Mouse (Mus musculus): ENCODE data around the gene Bbc3.
A peak's percentile ranks its signal among the peaks of the same experiment; 100 is the strongest.
"Not testable (repeated sequence)": the region's sequence is repeated elsewhere in the genome, so short reads cannot be mapped to it uniquely, and the experiment has no call there.

The Bbc3 gene

DNA sequence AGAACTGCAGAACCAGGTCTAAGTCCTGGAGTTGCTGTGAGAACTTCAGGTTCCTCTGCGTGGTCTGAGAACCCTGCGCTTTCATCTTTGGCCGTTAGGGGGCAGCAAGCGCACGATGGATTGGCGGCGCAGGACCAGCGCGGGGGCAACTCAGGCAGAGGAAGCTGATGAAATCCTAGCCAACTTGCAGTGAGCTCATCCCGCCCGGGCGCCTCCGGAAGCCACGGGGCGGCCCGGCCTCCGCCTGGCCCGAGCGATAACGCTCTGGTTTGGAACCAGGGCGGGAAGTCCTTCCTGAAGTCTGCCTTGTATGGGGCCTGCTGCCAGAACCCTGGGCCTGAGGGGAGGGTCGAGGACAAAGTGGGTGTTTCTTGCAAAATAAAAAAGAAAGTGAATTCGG lies 13.4 kb upstream of the Bbc3 start:
- peak; percentile 94 to 96 for DNase-seq

DNA sequence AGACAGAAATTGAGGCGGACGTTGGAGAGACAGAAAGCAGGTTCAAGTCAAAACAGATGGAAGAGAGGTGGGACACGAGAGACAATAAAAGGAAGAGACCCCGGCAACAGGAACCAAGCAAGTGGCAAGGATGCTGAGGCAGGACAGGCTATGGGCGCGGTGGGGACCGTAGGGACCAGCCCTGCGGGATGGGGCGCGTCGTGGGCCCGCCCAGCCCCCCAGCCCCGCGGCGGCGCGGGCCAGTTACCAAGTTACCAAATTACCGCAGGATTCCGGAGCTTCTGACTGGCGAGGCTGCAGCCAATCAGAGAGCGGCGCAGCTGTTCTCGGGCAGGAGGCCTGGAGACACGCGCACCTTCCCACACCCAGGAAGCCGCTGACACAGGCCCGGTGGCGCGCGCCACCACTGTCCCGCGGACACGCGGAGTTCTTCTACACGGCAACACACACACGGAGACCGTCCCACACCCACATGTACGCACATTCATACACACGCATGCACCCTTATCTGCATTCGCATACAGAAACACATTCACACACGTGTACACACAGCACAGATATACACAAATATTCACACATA lies 12.8 kb upstream of the Bbc3 start:
- peak; percentile 84 for DNase-seq

DNA sequence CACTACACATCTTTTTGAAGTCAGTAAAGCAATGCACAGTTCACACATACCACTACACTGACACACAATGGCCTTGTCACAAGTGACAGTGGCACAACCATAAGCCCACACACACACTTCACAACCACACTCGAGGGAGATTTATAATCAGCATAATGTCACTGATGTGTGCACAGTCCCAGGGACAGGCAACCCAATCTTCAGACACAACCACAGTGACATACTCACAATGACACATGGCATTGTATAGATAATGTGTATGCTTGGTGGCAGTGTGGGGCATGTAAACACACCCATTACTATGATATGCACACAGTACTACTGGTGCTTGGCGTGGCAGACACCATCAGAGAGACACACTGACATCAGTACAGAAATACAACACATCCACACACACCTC lies 12.0 kb upstream of the Bbc3 start:
- no peak for DNase-seq

DNA sequence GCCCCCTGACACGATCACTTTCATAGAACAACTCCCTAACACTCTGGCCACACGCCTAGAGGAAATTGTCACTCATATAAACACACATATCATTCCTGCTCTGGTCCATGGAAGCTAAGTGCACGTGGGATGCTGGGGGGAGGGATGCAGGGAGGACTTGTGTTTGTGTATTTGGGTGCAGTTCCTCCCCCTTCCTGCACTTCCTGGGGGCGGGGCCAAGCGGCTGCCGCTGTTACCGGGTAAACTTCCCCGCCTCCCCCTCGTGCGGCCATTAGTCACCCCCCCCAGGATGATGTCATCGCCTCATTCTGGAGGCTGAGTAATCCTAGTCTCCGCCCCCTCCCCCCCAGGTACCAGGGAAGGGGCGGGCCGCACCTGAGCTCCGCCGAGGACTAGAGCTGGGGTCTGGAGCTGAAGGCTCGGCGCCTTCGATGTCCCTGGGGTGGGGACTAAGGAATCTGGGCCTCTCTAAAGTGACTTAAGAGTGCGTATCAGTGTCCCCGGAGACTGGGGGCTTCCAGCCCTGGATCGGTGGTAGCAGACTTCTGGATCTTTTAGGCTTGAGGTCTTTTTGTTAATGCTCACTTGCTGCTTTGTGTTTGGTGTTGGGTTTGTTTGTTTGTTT lies 11.3 kb upstream of the Bbc3 start:
- DNase-seq, result peak; percentile 92 to 94

DNA sequence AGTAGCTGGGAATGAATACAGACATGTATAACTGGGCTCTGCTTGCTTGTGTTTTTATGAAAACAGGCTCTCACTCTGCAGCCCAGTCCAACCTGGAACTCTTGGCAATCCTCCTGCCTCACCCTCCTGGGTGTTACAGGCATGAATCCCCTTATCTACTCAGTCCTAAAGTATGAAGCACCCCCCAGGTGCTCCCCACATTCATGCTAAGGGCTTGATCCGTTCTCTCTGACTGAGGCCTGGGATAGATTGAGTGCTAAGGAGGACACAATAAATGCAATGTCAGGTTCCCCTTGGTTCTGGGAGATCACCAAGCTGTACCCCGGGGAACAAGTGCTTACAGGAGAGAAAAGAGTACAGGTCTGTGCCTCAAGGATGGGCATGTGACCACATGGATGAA lies 10.6 kb upstream of the Bbc3 start:
- DNase-seq, result no peak

DNA sequence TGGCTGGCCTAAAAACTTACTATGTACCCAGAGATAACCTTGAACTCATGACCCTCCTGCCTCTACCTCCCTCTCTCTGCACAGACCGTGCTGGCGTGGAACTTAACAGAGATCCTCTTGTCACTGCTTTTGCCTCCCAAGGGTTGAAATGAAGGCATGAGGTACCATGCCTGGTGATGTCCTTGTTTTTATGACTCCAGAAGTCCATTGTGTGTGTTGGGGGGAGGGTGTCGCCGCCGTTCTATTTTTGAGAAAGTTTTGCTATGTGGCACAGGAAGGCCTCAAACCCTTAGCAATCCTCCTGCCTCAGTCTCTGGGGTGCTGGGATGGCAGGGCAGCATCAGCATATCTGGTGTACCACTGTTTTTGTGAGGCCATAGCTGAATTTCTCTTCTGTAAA lies 9.3 kb upstream of the Bbc3 start:
- DNase-seq, result no peak

DNA sequence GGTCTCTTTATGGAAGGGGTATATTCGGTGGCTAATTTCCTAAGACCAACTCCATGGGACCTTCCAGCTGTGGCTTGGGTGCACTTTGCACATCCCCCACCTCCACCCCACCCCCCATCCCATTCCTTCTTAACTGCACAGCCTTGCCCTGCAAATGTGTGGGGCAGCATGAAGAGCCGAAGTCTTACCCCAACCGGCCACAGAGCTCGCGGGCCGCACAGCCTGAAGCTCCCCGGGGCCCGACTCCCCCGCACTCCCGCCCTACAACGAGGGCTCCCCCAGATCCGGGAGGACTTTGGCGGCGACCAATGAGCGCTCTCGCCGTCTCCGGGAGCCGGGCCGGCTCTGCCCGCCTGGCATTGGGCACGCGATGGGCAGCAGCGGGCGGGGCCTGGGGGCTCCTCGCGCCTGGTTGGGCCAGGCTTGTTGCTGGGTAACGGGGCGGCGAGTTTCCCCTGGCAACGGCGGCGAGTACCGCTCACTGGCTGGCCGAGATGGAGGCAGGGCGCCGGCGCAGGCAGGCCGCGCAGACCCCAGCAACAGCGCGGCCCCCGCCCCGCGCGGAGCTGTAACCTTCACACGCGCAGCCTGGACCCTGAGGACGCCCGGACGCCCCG lies 8.7 kb upstream of the Bbc3 start:
- peak; percentile 91 to 92 for DNase-seq

DNA sequence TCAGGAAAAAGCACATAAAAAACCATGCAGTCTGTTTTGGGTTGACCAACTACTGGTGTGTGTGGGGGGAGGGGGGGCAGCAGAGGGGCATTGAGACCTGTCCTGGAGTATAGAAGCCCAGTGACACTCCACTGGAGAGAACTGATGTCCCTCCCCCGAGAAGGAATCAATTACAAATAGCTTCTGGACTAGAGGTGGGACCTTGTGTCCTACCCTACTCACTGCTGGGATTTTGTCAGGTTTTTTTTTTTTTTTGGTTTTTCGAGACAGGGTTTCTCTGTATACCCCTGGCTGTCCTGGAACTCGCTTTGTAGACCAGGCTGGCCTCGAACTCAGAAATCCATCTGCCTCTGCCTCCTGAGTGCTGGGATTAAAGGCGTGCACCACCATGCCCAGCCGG lies 1.1 kb upstream of the Bbc3 start:
- DNase-seq, result not testable (repeated sequence)

DNA sequence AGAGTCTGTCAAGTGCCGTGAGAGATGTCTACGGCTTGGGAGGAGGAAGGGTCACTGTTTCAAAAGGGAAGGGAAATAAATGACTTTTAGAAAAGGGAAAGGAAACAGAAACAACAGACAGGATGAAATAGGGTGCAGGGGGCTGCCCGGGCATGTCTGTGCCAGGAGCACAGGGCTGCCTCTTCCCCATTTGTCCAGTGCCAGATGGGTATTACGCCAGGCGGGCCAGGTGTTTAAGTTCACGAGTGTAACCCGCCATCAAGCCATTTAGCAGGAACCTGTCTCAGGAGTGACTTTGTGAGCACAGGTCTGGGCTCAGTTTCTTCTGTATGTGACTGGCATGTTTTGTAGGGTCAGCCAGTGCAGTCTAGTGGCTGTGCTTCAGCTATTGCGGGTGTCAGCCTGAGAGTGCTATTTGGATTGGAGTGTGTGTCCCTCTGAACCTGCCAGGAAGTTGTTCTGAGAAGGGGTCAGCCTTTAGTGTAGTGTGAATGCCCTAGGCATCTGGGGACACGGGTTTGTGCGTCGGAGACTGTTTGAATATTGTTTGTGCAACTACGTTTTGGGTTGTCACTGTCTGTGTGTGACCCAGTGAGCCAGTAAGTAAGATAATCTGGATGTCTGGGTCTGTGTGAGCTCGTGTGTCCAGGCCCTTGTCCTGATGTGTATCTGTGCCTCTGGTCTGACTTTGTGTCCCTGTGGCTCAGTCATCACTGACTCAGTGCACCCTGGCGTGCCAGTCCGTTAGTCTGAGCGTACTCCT lies 543 bp downstream of the Bbc3 start:
- peak in 1 of 2 experiments; percentile 20 for DNase-seq

DNA sequence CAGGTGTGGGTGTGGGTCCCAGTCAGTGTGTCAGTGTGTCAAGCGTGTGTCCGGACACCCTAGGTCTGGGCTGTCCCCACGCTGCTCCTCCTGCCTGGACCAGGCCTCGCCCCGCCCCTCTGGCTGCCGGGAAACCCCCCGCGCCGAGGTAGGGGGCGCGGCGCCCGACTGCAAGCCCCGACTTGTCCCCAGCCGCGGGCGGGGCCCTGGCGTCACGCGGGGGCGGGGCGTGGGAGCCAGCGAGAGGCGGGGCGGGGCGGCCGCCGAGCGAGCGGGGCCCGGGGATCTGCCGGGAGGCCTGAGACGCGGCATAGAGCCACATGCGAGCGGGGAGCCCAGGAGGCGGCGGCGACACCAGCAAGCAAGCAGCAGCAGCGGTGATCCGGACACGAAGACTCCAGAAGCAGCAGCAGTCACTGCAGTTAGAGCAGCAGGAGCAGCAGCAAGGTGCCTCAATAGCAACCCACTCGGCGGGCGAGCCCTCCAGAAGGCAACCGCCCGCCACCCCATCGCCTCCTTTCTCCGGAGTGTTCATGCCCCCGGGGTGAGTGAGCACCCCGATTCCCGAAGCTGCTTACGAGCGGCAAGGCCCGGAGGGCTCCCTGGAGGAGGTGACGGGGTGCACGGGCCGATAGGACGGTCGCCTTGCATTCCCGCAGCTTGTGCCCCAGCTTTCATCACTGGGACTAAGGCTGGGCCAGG lies 1.3 kb downstream of the Bbc3 start:
- peak; percentile 87 to 96 for DNase-seq

DNA sequence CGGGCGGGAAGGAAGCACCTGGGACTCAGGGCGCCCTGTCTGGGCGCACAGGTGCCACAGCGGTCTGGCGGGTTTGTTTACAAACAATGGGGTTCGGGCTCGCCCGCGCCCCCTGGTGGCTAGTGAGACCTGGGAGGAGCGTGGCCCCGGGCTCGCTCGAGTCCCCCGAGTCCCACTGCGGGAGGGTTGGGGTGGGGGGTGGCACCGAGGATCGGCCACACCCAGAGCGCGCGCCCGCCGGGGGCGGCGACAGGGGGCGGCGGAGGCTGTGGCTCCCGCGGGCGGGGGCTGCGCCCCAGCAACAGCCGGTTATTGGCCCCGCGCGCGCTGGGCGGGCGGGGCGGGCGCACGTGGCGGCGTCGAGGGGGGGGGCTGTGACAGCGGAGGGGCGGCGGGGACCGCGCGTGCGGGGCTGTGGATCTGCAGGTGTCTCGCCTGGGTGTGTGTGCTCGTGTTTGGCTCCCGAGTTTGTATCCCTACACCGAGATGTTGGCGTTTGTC lies 1.9 kb downstream of the Bbc3 start:
- peak; percentile 81 to 94 for DNase-seq

DNA sequence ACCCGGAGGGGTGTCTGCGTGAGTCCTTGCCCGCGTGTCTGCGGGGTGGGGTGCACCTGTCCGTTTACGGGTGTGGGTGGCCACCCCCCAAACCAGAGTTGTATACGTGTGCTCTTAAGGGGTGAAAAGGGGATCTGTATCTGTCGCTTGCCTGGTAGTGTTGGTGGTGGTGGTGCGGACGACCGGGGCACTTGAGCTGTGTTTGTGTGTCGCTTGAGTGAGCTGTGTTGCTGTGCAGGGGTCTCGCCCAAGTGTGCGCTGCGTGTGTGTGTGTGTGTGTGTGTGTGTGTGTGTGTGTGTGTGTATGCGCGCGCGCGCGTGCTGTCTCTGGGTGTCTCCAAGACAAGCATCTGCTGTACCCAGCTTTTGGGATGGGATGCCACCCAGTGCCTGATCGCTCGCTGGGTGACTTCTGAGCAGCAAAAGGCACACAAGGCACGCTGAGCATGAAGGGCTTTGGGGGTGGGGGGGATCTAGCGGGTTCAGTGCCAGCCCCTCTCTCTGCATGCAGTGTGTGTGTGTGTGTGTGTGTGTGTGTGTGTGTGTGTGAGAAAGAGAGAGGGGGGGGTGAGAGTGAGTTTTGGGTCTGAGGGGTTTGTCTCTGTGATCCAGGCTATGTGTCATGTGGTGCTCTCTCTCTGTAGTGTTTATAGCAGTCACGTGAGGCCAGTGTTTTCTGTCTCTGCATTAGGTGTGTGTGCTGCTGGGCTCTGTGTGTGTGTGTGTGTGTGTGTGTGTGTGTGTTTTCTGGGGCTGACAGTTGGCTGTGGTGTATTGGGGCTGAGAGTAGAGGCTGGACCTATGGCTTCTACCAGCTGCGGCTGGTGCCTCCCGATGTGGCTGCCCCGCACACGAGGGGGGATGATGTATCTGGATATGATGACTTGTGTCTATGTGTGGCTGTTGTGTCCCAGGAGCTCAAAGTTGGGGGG lies 2.6 kb downstream of the Bbc3 start:
- peak; percentile 21 to 45 for DNase-seq

DNA sequence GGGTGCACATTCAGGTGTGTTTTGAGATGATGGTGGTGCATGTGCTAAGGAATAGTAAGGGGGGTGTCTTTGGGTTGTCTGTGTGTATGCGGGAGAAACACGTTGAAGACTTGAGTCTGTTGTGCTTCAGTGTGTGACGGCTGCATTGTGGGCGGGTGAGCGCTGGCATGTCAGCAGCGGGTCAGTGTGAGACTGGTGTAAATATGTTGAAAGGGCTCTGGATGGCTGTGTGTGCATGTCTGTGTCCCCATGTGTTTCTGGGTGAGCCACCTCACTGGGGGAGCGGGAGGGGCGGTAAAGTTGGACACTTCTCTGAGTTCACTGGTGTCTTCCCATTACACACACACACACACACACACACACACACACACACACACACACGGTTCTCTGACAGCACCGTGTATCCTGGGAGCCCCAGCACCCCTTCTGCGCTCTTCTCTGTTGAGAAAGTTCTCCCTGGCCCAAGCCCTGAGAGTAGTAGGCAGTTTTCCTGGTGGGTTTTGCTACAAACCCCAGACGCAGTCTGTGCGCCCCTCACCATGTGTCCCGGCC lies 3.3 kb downstream of the Bbc3 start:
- DNase-seq, result peak in 1 of 2 experiments; percentile 38

DNA sequence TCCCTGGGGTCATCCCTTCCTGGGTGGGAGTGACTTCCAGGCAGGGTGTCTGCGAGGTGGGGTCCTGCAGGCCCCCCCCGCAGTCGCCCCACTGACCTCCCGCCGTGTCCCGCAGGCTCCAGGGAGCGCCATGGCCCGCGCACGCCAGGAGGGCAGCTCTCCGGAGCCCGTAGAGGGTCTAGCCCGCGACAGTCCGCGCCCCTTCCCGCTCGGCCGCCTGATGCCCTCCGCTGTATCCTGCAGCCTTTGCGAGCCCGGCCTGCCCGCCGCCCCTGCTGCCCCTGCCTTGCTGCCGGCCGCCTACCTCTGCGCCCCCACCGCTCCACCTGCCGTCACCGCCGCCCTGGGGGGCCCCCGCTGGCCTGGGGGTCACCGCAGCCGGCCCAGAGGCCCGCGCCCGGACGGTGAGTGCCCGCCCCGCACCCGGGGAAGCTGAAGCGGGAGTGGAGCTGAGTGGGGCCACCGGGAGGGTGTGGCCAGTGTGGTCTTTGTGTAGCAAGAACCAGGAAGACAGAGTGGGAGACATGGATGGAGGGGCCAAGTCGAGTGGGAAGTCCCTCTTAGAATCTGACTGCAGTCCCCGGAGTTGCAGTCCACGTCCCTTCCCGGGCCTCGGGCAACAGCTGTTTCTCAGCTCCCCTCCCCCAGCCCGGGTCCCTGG lies 3.9 kb downstream of the Bbc3 start:
- peak; percentile 30 to 47 for DNase-seq

DNA sequence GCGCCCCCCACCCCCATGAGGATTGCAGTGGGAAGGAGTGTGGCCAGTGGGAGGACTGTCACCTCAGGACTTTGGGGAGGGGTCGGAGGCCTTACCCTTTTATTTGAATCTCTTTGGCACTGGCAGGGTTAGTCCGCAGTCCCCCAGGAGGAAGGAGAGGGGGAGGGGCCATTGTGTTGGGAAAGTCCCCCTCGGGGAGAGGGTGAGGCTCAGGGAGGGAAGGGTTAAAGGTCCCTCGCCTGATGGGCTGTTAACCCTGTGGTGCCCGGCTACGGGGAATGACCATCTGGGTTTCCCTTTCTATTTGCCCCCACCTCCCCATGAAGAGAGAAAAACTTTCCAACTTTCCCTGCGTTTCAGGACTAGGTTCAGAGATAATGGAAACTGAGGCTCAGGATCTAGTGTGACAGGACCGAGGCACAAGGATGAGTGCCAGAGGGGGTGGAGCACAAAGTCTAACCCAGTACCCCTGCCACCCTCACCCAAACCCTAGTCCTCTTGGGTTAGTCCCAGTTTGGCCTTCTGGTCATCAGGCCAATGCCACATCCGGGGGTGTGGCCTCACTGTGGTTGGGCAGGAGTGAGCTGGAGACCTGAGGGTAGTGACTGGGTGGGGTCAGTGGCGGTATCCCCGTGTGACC lies 4.6 kb downstream of the Bbc3 start:
- peak; percentile 71 to 78 for DNase-seq

DNA sequence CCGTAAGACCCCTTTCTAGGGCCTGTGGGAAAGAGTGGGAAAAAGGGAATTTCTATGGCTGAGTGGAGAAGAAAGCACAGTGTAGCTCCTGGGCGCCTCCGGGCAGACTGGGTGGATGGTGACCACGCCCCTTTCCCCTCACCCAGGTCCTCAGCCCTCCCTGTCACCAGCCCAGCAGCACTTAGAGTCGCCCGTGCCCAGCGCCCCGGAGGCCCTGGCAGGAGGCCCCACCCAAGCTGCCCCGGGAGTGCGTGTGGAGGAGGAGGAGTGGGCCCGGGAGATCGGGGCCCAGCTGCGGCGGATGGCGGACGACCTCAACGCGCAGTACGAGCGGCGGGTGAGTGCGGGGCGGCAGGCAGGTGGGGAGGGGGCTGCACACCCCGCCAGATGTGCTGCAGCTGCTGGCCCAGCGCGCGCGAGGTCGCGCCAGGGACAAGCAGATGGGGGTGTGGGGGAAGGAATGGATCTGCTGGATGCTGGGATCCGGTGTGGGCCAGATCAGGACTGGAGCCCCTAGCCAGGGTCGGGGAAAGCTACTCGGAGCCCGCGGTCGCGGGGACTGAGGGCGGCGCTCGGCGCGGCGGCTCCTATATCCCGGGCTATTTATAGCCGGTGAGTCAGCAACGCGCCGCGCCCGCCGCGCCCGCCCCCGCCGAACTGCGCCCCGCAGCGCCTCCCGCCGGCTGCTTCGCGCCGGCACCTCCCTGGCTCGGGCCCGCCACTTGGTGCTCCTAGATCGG lies 5.5 kb downstream of the Bbc3 start:
- DNase-seq, result peak; percentile 74 to 86

DNA sequence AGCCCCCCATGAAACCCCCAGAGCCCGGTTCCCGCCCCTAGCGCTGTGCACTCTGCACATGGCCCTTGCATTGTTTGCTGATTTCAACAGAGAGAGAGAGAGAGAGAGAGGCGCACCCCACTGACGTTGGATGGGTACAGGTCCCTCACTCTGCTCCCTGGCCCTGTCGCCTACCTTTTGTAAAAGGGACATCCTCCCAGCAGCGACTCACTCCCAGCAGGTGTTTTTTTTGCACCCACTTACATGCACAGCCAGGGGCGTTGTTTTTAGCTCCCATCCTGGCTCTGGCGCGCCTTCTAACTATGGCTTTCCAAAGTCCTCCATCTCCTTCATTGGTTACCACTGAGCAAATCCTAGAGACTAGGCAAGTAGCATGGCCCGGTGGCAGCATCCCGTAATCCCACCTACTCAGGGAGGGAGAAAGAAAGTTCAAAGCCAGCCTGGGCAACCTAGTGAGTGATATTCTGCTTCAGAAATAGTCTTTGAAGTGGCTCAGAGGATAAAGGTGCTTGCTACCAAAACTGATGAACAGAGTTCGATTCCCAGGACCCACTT lies 6.1 kb downstream of the Bbc3 start:
- no peak for DNase-seq

DNA sequence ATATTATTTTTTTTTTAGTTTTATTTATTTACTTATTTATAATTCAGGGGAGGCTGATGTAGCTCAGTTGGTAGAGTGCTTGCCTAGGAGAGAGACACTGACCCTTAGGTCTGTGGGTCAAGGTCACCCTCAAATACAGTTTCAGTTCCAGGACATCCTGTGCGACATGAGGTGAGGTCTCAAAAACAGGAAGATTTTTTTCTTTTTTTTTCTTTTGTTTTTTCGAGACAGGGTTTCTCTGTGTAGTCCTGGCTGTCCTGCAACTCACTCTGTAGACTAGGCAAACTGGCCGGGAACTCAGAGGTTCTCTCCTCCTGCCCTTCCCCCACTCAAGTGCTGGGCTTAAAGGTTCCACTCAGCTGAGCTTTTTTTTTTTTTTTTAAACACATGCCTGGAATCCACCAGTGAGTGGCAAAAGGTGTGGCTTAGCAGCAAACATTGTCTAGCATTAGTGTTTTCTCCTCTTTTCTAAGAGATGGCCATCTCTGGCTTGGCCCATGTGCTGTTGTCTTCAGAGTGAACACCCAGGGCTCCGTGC lies 7.1 kb downstream of the Bbc3 start:
- peak; percentile 50 to 55 for DNase-seq

DNA sequence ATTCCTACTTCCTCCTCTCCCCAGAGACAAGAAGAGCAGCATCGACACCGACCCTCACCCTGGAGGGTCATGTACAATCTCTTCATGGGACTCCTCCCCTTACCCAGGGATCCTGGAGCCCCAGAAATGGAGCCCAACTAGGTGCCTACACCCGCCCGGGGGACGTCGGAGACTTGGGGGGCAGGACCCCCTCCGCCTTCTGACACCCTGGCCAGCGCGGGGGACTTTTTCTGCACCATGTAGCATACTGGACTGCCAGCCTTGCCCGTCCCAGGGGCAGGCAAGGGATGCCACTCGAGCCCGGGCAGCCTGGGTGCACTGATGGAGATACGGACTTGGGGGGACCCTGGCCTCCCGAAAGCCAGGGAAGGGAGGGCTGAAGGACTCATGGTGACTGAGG lies 8.9 kb downstream of the Bbc3 start:
- no peak for DNase-seq
